Mouse (Mus musculus) testis, adult 2 months (tissue): Measurements from ENCODE around the gene Tmem116.
A peak's percentile ranks its signal among the peaks of the same experiment; 100 is the strongest.

Experiments
- CTCF ChIP-seq: fragments of 200-500 bp; IDR thresholded peaks from 2 replicates; pipeline ENCODE4 v1.5.1; 2012; ENCODE audit warnings: low read depth, mild to moderate bottlenecking, inconsistent platforms, low read length, moderate library complexity; ENCODE audit not compliant: control insufficient read depth, insufficient read depth, insufficient replicate concordance
- POLR2A ChIP-seq: fragments of 200-500 bp; IDR thresholded peaks from 2 replicates; pipeline ENCODE4 v1.6.1; 2012; ENCODE audit warnings: low read depth, mild to moderate bottlenecking, inconsistent platforms, low read length, moderate library complexity; ENCODE audit not compliant: control insufficient read depth

GRCm38 (mm10) chr5:121546530-121546895 is 94.8 kb downstream of the Tmem116 start:
- TF ChIP-seq CTCF (peak; percentile 41; the same call in 1 of the 2 replicates), POLR2A (no peak)
